ENCODE assay signal across 8 mouse cellular contexts in the genomic region with DNA sequence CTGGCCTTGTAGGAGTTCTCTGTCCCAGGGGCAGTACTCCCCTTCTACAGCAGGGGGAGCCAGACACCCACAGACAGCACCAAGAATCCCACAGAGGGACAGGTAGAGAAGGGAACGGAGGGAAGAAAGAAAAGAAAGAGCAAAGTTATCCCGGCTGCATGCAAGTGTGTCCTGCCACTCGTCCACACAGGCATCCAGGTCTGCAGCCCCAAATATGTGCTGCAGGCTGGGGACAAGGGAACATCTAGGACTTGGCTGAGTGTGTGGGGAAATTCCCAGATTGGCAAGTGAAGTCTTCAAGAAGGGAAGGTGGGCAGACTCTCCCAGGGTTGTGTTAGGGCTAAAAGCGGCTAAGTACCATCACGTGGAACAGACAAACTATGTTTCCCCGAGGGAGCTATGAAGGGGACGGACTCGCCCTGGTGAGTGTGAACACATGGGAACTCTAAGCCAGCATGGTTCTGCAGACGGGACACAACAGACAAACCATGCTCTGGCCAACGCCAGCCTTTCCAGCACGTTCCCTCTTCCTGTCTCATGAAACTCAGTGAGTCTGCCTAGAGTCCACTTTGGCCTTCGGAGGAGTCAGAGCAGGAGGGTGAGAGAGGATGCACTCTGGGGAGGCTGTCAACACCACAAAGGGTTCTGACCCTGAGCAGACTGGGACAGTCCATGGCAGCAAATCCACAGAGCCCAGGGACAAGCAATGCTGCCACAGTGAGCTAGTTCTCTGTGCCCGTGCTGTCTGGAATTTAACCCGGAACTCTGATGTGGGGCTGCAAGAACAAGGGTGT. TPM values are rescaled to one million over a fixed set of nuclear protein-coding genes. Genes with fewer than 3 reads are reported as not detected.
A peak's percentile ranks its signal among the peaks of the same experiment; 100 is the strongest.
DNase-seq lines count a peak whose midpoint lies in the region; ATAC-seq and TF ChIP-seq lines count a peak whose summit lies in the region.

No protein-coding gene starts in this region.

- H3K9me3 ChIP-seq in hindbrain, embryonic 14.5 days (ENCODE audit: control insufficient read depth, low read length) = no peaks in the 10 kb centered on the region

- H3K27me3 ChIP-seq in Patski = no peaks in the 10 kb centered on the region
- H3K27me3 ChIP-seq in hindbrain, embryonic 14.5 days (ENCODE audit: control insufficient read depth, insufficient read depth, low read length) = no peaks in the 10 kb centered on the region

- peak; percentile 99 for TF ChIP-seq CTCF in Patski (IDR thresholded peaks at IDR 0.05)

- H3K36me3 ChIP-seq in hindbrain, embryonic 14.5 days (replicated peaks; ENCODE audit: control insufficient read depth, insufficient read depth) = peaks cover 56% of the 10 kb centered on the region

- peak; percentile 83 for ATAC-seq in Patski
- peak; percentile 62 for ATAC-seq in hindbrain, embryonic 14.5 days (ENCODE audit: low FRiP score)

- H3K4me3 ChIP-seq in hindbrain, embryonic 14.5 days (replicated peaks; ENCODE audit: low read length) = no peak overlapping the region

- no peaks in the 10 kb centered on the region; the same call in 1 of the 2 replicates for H3K4me1 ChIP-seq in hindbrain, embryonic 14.5 days (replicated peaks; ENCODE audit: control insufficient read depth, insufficient read depth, low read length)

- POLR2A ChIA-PET in Patski (lab: Charles Lee) = no interaction called here

- no peak overlapping the region for H3K4me2 ChIP-seq in hindbrain, embryonic 14.5 days (replicated peaks)

- no peak overlapping the region for H3K9ac ChIP-seq in hindbrain, embryonic 14.5 days

- CTCF ChIA-PET in Patski (lab: Charles Lee) = interaction anchor here (0.7 to 3.7 kb wide), 8 partner anchors 9 to 207 kb away, joined by 3 to 18 read pairs (median 4); no protein-coding TSS in a partner anchor

- DNase-seq in Patski (ENCODE audit: low read depth, low spot score) = no peak
- peak; percentile 84 for DNase-seq in cerebellum, adult 9-11 months
- DNase-seq in frontal cortex, postnatal 36 days (ENCODE audit: low spot score in 2 of 2) = peak; percentile 86 to 89
- DNase-seq in hindbrain, embryonic 14.5 days (ENCODE audit: low spot score) = peak; percentile 85
- peak; percentile 80 to 88 for DNase-seq in layer of hippocampus, postnatal 14 days (ENCODE audit: low spot score in 2 of 2)
- DNase-seq in lung, postnatal 10 days = peak; percentile 85
- peak; percentile 85 for DNase-seq in retina, embryonic 14.5 days (ENCODE audit: low spot score)
- peak; percentile 83 to 87 for DNase-seq in thymus, postnatal 36 days

- 65% methylated on average over 14 of the region's 14 CpGs for WGBS in hindbrain, embryonic 14.5 days

- in situ Hi-C loops in Patski (cut with MboI; ENCODE audit: low pct_unique_long_range_greater_than_20kb) = loop anchor here (5.0 kb wide), 1 partner anchor 205 kb away; no protein-coding TSS in a partner anchor

- no peak overlapping the region for H3K27ac ChIP-seq in hindbrain, embryonic 14.5 days

RNA-seq across cellular contexts. Expression of gene Bid, which starts 55.3 kb away (rescaled TPM):
- polyA plus RNA-seq in Patski (2021) = 58.5 TPM
- polyA plus RNA-seq in hindbrain, embryonic 14.5 days (2014; fragmentation: Nextera tagmentation; extraction: Ambion mirVana) = 40.2 and 44.1 TPM in 2 replicates
- total RNA-seq in layer of hippocampus, postnatal 14 days (2021) = 10 to 100 TPM; 18.5 TPM
